Mouse (Mus musculus) embryonic facial prominence, embryonic 12.5 days (tissue): Measurements from ENCODE around the gene 9930111J21Rik1. TPM values are rescaled to one million over a fixed set of nuclear protein-coding genes. Genes with fewer than 3 reads are reported as not detected.
"Not testable (repeated sequence)": the region's sequence is repeated elsewhere in the genome, so short reads cannot be mapped to it uniquely, and the experiment has no call there.

Experiments
- ATAC-seq: fragments of 200-750 bp; cut with Nextera tagmentation; 2 replicates; pipeline ENCODE4 v1.8.0; 2017; ENCODE audit not compliant: insufficient number of reproducible peaks, insufficient read depth, low FRiP score, low TSS enrichment
- H3K27ac ChIP-seq: fragments of 300-500 bp; sonication (generic); 2 replicates; pipeline ENCODE4 v1.5.1; 2016; ENCODE audit warnings: mild to moderate bottlenecking
- H3K27me3 ChIP-seq: fragments of 300-500 bp; sonication (generic); 2 replicates; pipeline ENCODE4 v1.6.1; 2016; ENCODE audit warnings: mild to moderate bottlenecking, moderate library complexity
- H3K36me3 ChIP-seq: fragments of 300-500 bp; sonication (generic); 2 replicates; pipeline ENCODE4 v1.6.1; 2016; ENCODE audit warnings: mild to moderate bottlenecking
- H3K4me1 ChIP-seq: fragments of 300-500 bp; sonication (generic); 2 replicates; pipeline ENCODE4 v1.6.1; 2016
- H3K4me2 ChIP-seq: fragments of 300-500 bp; sonication (generic); replicated peaks from 2 replicates; pipeline ENCODE4 v1.6.1; 2016; ENCODE audit warnings: mild to moderate bottlenecking, moderate library complexity
- H3K4me3 ChIP-seq: fragments of 300-500 bp; sonication (generic); 2 replicates; pipeline ENCODE4 v1.5.1; 2016; ENCODE audit warnings: mild to moderate bottlenecking
- H3K9ac ChIP-seq: fragments of 300-500 bp; sonication (generic); 2 replicates; pipeline ENCODE4 v1.6.1; 2016; ENCODE audit warnings: mild to moderate bottlenecking, moderate library complexity
- H3K9me3 ChIP-seq: fragments of 300-500 bp; sonication (generic); 2 replicates; pipeline ENCODE4 v1.6.1; 2016; ENCODE audit warnings: mild to moderate bottlenecking, moderate library complexity
- WGBS: fragments of 180-500 bp; shearing (Covaris S2); methylation state at CpG from one replicate; pipeline ENCODE4 v1.1.7; 2016; 5-methylcytosine and 5-hydroxymethylcytosine counted together
- polyA plus RNA-seq: library from polyadenylated mRNA; unstranded; fragments of >200 nt; fragmentation: Nextera tagmentation; extraction: Ambion mirVana; gene quantifications from 2 replicates; pipeline ENCODE4 v1.2.1, GENCODE M21; 2016

The 9930111J21Rik1 gene
- polyA plus RNA-seq, 1 experiment from 2014 or later = 0.49 TPM

DNA sequence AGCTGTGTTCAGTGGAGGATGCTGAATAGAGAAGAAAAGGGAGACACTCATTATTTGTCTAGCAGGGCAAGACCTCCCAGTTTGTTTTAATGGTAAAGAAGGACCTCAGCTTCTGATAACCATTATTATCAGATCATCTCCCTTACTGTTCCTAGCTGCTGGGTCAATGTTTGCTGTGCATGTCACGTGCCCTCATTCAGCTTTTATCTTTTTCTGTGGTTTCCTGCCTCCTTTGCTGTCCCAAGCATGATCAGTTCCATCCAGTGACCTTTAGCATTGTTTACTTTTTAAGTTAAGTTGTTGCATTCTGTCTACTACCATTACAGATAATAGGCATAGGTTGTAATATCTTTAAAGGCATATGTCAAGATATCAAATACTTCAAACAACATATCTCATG, 70.7 kb downstream of the 9930111J21Rik1 start:
- no peak for ATAC-seq
- Histone ChIP-seq H3K4me1 (no peaks in the 10 kb centered on the region), H3K36me3 (no peaks in the 10 kb centered on the region), H3K27ac (no peak overlapping the region), H3K9ac (no peak overlapping the region), H3K4me2 (no peak overlapping the region), H3K27me3 (no peaks in the 10 kb centered on the region), H3K9me3 (no peaks in the 10 kb centered on the region), H3K4me3 (no peak overlapping the region)
- WGBS = 59% methylated on average over 1 of the region's 1 CpGs

GRCm38 (mm10) chr11:48902021-48902420, 77.2 kb downstream of the 9930111J21Rik1 start, which contains the start of gene Gm5431:
Gm5431 (minus strand) TSS chr11:48902214.
- Histone ChIP-seq H3K9me3 (no peaks in the 10 kb centered on the region), H3K9ac (no peak within 1 kb of the TSS), H3K36me3 (no peaks in the 10 kb centered on the region), H3K27me3 (no peaks in the 10 kb centered on the region), H3K4me3 (no peak within 1 kb of the TSS), H3K27ac (no peak within 1 kb of the TSS), H3K4me1 (no peaks in the 10 kb centered on the region), H3K4me2 (no peak within 1 kb of the TSS)
- WGBS = 68% methylated on average over 2 of the region's 2 CpGs
- no peak for ATAC-seq

DNA sequence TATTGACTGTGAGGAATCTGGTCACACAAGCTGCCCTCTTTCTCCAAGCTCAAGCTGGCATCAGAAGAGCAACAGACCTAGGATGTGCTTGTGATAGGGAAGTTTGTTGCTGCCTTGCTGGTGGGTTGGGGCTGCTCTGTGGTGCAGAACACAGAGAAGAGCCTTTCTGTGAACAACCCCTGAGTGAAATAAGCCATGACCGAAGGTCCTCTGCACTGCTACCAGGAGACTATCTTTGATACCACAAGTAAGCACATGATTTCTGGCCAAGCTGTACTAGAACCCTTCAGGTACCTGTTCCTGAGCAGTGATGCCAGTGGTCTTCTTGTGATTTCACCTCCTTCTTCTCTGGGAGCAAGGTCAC, 77.6 kb downstream of the 9930111J21Rik1 start:
- not testable (repeated sequence) for H3K36me3 ChIP-seq, ATAC-seq, H3K27ac ChIP-seq, H3K4me1 ChIP-seq, H3K4me2 ChIP-seq, H3K9me3 ChIP-seq, H3K4me3 ChIP-seq, H3K27me3 ChIP-seq, H3K9ac ChIP-seq
- 89% methylated on average over 1 of the region's 1 CpGs for WGBS

GRCm38 (mm10) chr11:48900654-48901566, 78.3 kb downstream of the 9930111J21Rik1 start:
- H3K4me2 ChIP-seq, H3K27ac ChIP-seq, H3K27me3 ChIP-seq, H3K36me3 ChIP-seq, ATAC-seq, H3K4me3 ChIP-seq, H3K4me1 ChIP-seq, H3K9me3 ChIP-seq, H3K9ac ChIP-seq: not testable (repeated sequence)
- WGBS = 69% methylated on average over 6 of the region's 6 CpGs

GRCm38 (mm10) chr11:48898812-48899431, 80.3 kb downstream of the 9930111J21Rik1 start:
- Histone ChIP-seq H3K4me1 (no peaks in the 10 kb centered on the region), H3K9me3 (no peaks in the 10 kb centered on the region), H3K4me2 (no peak overlapping the region), H3K4me3 (no peak overlapping the region), H3K27ac (no peak overlapping the region), H3K27me3 (no peaks in the 10 kb centered on the region), H3K36me3 (no peaks in the 10 kb centered on the region), H3K9ac (no peak overlapping the region)
- ATAC-seq = no peak
- 73% methylated on average over 2 of the region's 2 CpGs for WGBS

Other genes starting within 250 kb of the 9930111J21Rik1 start
- 660 and 665 TPM in 2 replicates for gene Rack1, start 179.1 kb downstream of the 9930111J21Rik1 start, polyA plus RNA-seq
- 6.7 and 7.1 TPM in 2 replicates for gene Trim41, start 162.0 kb downstream of the 9930111J21Rik1 start, polyA plus RNA-seq
- gene Trim7, start 153.3 kb downstream of the 9930111J21Rik1 start, polyA plus RNA-seq = 0.65 and 1.5 TPM in 2 replicates
- 6.9 and 7.0 TPM in 2 replicates for gene Gm12184, start 152.7 kb downstream of the 9930111J21Rik1 start, polyA plus RNA-seq
- 3.4 and 3.5 TPM in 2 replicates for gene Irgm1, start 107.7 kb downstream of the 9930111J21Rik1 start, polyA plus RNA-seq
- gene Gm5431, start 77.2 kb downstream of the 9930111J21Rik1 start, polyA plus RNA-seq = 0.06 TPM in 1 of 2 replicates, not detected in the other
- 2.0 and 2.2 TPM in 2 replicates for gene Psme2b, start 33.2 kb downstream of the 9930111J21Rik1 start, polyA plus RNA-seq
- gene Olfr56, start 509 bp downstream of the 9930111J21Rik1 start, polyA plus RNA-seq = not detected in 2 replicates
- not detected in 2 replicates for gene Gm12185, start 12.8 kb upstream of the 9930111J21Rik1 start, polyA plus RNA-seq
- 0.18 TPM in 1 of 2 replicates, not detected in the other for gene Tgtp1, start 14.8 kb upstream of the 9930111J21Rik1 start, polyA plus RNA-seq
- gene 9930111J21Rik2, start 71.8 kb upstream of the 9930111J21Rik1 start, polyA plus RNA-seq = 0.10 and 0.19 TPM in 2 replicates
- gene Tgtp2, start 84.8 kb upstream of the 9930111J21Rik1 start, polyA plus RNA-seq = 0.15 TPM in 1 of 2 replicates, not detected in the other
- gene Ifi47, start 97.2 kb upstream of the 9930111J21Rik1 start, polyA plus RNA-seq = 0.74 and 1.2 TPM in 2 replicates
- not detected in 2 replicates for gene Olfr1396, start 135.5 kb upstream of the 9930111J21Rik1 start, polyA plus RNA-seq
- gene Olfr1395, start 162.9 kb upstream of the 9930111J21Rik1 start, polyA plus RNA-seq = not detected in 2 replicates
- gene Olfr1394, start 175.0 kb upstream of the 9930111J21Rik1 start, polyA plus RNA-seq = not detected in 2 replicates
- 0.35 and 0.99 TPM in 2 replicates for gene Btnl9, start 207.8 kb upstream of the 9930111J21Rik1 start, polyA plus RNA-seq
- 49.4 and 53.9 TPM in 2 replicates for gene Zfp62, start 223.9 kb upstream of the 9930111J21Rik1 start, polyA plus RNA-seq